Mouse (Mus musculus): ENCODE measurements at regions not wholly inside any gene's neighbourhood (a gene's known extent, or its start where the extent isn't known, plus 50 kb on each side); places are given as distances from the start of the nearest gene placed in this dataset.
"Not testable (repeated sequence)": the region's sequence is repeated elsewhere in the genome, so short reads cannot be mapped to it uniquely, and the experiment has no call there.

DNA sequence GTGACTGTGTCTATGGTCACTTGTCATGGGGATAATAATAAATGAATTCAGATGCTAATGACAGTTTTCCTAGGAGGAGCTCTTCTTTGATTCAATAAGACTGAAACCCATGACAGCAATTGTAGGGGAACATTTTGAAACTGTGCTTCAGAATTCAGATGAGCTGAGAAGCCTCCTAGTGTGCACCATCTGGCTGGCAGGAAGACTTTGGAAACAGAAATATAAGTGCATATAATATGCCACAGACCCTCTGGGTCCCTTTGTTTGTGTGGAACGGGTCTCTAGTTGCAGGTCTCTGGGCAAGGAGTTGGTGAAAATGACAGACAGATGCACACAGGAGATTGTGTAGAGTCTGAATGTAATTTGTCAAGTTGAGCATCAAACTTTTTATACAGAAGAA is 1043.3 kb upstream of the Cntnap5a start:
- no peak for DNase-seq

DNA sequence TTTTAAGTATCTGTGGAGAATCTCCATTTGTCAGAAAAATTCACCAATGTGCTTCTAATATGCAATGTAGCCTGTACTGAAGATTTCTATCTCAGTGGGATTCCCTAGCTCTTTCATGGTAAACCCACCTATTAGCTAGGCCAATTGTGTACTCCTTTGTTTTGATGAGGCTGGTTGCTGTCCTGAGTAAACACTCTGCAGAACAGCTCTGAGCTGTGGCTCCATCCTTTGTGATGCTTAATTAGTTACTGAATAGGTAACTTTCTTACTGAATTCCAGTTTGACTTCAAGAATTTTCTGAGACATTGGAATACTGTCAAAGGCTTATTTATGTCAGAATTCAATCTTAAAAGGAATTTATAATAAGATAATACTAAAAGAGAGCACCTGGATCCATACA is 1042.7 kb upstream of the Cntnap5a start:
- not testable (repeated sequence) for DNase-seq

DNA sequence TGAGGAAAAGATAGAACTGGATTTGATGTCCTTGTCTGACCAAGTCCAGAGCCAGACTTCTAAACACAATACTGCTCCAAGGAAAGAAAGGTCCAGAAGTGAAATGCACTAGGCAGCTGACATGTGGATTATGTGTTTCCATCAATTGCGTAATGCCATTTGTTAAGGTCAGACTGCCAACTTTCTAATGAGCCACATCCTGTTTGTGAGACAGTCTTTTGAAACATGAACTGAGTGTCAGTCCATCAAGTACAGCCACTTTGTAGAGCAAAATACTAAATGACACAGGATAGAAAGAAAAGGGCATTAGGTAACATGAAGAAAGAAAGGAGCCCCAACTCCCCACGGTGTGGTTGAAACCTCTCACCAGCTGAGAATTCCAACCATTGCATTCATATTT is 1010.6 kb upstream of the Cntnap5a start:
- peak in 1 of 2 experiments; percentile 4 for DNase-seq

DNA sequence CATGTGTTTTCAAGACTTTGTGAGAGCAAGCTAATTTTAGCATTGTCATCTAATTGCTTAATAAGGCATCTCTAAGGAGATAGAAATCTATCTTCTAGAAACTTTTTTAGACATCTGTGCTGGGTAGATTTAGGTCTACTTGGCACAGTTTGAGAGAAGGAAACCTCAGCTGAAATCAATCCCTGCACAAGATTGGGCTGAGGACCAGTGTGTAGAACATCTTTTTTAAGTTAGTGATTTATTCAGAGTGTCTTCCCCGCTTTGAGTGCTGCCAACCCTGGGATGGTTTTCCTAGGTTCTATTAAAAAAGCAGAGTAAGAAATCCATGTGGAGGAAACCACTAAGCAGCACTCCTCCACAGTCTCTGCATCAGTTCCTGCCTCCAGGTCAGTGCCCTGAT is 1003.3 kb upstream of the Cntnap5a start:
- DNase-seq = no peak

DNA sequence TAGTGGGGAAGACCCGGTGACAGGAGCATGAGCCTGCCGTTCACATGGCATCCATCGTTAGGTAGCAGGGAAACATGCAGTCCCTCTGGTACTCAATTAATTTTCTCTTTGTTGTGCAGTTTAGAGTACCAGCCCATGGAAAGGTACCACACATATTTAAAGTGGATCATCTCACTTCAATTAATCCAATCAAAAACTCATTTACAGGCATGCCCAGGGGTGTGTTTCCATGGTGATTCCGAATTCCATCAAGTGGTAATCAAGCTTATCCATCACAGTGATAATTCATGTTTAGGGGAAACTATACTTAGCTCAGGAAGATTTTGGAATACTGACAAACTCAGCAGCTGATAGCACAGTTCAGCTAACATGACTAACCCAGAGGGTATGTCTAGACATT is 963.4 kb upstream of the Cntnap5a start:
- DNase-seq = no peak

DNA sequence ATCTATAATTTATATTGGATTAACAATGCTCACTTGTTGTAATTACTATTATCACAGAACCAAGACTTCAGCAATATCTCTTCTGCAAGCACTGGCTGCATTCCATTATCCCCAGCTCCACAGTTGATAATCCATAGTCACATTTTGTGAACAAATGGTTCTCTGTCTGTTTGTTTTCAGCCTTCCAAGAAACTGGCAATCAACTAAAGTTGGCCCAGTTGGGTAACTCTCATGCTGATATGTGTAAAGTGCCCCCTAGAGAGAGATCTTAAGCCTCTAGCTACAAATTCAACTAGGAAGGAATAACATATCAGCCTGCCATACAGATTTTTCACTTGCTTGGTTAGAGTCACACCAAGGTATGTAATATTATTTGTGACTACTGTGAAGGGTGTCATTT is 955.4 kb upstream of the Cntnap5a start:
- no peak for DNase-seq

All from lung, postnatal 4 days (tissue).